Mouse (Mus musculus) monocyte, adult 5-6 weeks (primary cell): Measurements from ENCODE around the gene Usp40. TPM values are rescaled to one million over a fixed set of nuclear protein-coding genes. Genes with fewer than 3 reads are reported as not detected.
A peak's percentile ranks its signal among the peaks of the same experiment; 100 is the strongest.

Experiments
- ATAC-seq: fragments of 153-309, 156-312 bp; replicated peaks from 2 replicates; pipeline ENCODE4 v1.8.0; 2017; ENCODE audit warnings: mild to moderate bottlenecking; ENCODE audit not compliant: low TSS enrichment, insufficient number of reproducible peaks, severe bottlenecking, poor library complexity, low FRiP score
- total RNA-seq: library from RNA; stranded (forward); fragments of 200-1000, 200-491, 200-594 nt; gene quantifications from 3 replicates; pipeline ENCODE4 v1.2.3, GENCODE M21; 2017

Gene Usp40
- total RNA-seq, 1 experiment from 2014 or later = 18.1 TPM

DNA sequence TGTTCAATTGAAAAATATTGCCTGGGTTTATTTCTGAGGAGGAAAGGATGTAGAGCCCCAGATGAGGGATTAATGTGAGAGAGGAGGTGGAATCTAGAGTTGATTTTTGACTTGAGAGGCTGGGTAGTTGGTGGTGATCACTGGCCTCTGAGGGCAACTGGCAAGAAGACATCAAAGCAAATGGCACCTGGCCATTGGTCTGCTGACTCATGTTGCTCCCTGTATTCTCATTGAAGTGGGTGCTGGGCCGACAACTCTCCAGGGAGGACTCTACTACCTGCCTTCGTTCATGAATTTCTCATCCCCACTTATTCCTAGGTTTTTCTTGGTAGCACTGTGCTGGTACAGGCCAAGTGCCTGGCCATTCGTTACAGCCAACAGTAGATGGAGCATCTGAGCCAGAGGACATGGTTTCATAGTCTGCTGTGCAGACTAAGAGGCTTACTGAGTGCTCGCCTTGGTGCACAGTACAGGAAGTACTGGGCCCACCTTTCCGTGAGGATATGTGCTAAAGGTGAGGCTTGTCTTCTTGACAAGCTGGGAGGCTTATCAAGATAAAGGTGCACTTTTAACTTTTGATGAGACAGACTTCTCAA is 101.9 kb downstream of the Usp40 start:
- ATAC-seq = no peak

DNA sequence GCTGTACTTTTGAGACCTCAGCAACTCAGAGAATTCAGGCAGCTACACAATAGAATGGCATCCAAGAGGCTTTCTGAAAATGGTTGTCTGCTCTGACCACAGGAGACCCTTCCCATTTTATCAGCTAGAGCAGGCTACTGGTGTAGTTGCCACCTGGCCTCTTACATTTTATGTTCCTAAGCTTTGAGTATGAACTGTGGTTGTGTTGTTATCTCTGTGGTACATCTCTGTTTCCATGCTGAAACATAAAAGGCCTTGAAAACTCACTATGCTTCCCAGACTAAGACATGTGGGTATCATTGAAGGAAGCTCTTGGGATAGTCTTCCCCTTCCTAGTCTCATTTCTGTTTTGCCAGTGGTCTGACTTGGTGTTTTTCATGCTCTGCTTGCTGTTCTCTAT is 106.2 kb downstream of the Usp40 start:
- ATAC-seq = no peak

DNA sequence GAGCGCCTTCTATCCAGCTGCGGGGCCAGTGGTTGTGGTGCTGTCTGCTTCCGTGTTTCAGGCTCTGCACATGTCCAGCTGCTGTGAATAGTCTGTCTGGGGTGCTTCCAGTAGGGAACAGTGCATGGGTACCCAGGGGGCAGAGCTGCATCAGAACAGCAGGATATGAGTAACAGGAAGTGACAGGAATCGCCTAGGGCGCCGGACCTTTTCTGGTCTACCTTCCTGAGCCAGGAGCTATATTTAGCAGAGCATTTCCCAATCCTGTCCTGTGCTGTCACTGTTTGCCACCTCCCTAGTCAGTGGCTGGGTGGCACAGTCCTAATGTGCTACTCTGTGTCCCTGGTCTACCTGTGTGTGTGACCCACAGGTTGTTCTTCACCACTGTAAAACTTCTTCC is 107.4 kb downstream of the Usp40 start:
- ATAC-seq = peak; percentile 76

DNA sequence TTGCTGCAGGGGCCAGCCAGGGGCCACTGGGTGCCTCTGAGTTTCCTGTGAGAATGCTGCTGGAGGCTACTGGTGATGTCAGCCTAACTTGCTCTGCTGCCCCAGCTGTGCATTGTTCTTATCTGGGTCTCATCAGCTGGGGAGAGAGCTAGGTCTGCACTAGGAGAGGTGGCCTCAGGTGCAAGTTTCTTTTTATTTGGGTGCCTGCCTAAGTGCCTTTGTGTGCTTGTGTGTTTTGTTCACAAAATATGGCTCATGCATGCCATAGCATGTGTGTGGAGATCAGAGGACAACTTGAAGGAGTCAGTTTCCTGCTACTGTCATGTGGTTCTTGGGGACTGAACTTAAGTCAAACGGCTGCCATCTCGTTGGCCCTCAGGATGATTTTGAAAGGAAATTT is 108.7 kb downstream of the Usp40 start:
- no peak; the same call in 1 of the 2 replicates for ATAC-seq

DNA sequence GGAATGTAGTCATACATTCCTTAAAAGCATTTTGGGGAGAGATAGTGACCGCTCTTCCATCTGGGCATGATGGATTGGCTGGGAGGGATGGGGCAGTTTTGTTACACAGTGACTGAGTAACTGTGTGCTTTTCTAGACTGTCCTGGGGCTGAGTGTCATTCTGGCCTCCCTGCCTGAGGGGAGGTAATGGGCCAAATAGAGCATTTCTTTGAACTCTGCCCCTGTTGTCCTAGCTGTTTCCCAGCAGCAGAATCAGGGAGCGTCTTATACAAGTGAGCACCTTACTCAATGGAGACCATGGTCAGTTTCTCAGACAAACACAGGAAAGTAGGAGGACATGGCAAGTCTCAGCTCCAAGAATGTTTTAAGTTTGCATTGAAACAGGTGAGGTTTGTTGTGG is 111.4 kb downstream of the Usp40 start:
- no peak for ATAC-seq

Other genes with a start within 250 kb of the Usp40 start
- gene Sag, start 204.9 kb downstream of the Usp40 start, total RNA-seq = 2.8 to 3.6 TPM (median 3.5 TPM) in 3 replicates
- 98.9 to 146 TPM (median 146 TPM) in 3 replicates for gene Dgkd, start 155.3 kb downstream of the Usp40 start, total RNA-seq
- 1.2 TPM in 1 of 3 replicates, not detected in the others for gene Ugt1a10, start 46.8 kb upstream of the Usp40 start, total RNA-seq
- not detected in 3 replicates for gene Ugt1a9, start 62.2 kb upstream of the Usp40 start, total RNA-seq
- gene Ugt1a8, start 79.3 kb upstream of the Usp40 start, total RNA-seq = not detected in 3 replicates
- 76.0 to 85.9 TPM (median 84.7 TPM) in 3 replicates for gene Ugt1a7c, start 86.5 kb upstream of the Usp40 start, total RNA-seq
- gene Ugt1a6b, start 94.7 kb upstream of the Usp40 start, total RNA-seq = 1.6 to 5.2 TPM (median 4.0 TPM) in 3 replicates
- gene Ugt1a6a, start 126.3 kb upstream of the Usp40 start, total RNA-seq = 4.1 to 13.8 TPM (median 10.6 TPM) in 3 replicates
- 1.5 to 2.3 TPM in 2 of 3 replicates, not detected in the other for gene Ugt1a5, start 157.5 kb upstream of the Usp40 start, total RNA-seq
- gene Ugt1a2, start 192.1 kb upstream of the Usp40 start, total RNA-seq = 1.4 to 1.8 TPM in 2 of 3 replicates, not detected in the other
- gene Dnajb3, start 197.2 kb upstream of the Usp40 start, total RNA-seq = not detected in 3 replicates
- 0.57 to 0.68 TPM (median 0.64 TPM) in 3 replicates for gene Ugt1a1, start 203.4 kb upstream of the Usp40 start, total RNA-seq
- gene Mroh2a, start 218.4 kb upstream of the Usp40 start, total RNA-seq = 0.38 to 2.2 TPM (median 1.2 TPM) in 3 replicates